Mouse (Mus musculus): Measurements from ENCODE around the gene Gm20388.

Gene Gm20388

DNA sequence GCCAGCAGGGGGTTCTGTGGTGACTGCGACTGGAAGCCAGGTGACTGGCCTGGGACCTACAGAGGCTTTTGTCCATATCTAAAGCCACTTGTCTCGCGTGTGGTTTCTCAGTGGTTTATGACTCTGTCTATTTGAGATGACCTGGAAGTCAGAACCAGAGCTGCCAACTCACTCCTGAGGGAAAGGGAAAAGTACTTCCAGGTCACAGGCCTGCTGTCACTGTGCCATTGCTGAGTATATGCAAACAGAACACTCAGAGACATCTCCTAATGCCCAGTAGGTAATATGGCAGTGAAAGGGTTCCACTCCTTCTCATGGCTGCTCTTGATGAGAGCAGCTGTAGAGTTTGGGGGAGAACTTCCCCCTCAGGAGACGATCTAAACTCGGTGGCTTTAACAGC is 2088.6 kb downstream of the Gm20388 start:
- DNase-seq (ENCODE audit: inconsistent ontology term): no peak

- DNase-seq (ENCODE audit: inconsistent ontology term): no peak
Observed at GRCm38 (mm10) chr8:122001339-122002115, 2090.9 kb downstream of the Gm20388 start.

- DNase-seq (ENCODE audit: inconsistent ontology term): no peak
Observed at GRCm38 (mm10) chr8:122003646-122004045, 2093.0 kb downstream of the Gm20388 start.

GRCm38 (mm10) chr8:122004131-122004530 is 2093.5 kb downstream of the Gm20388 start:
- no peak for DNase-seq (ENCODE audit: inconsistent ontology term)

DNA sequence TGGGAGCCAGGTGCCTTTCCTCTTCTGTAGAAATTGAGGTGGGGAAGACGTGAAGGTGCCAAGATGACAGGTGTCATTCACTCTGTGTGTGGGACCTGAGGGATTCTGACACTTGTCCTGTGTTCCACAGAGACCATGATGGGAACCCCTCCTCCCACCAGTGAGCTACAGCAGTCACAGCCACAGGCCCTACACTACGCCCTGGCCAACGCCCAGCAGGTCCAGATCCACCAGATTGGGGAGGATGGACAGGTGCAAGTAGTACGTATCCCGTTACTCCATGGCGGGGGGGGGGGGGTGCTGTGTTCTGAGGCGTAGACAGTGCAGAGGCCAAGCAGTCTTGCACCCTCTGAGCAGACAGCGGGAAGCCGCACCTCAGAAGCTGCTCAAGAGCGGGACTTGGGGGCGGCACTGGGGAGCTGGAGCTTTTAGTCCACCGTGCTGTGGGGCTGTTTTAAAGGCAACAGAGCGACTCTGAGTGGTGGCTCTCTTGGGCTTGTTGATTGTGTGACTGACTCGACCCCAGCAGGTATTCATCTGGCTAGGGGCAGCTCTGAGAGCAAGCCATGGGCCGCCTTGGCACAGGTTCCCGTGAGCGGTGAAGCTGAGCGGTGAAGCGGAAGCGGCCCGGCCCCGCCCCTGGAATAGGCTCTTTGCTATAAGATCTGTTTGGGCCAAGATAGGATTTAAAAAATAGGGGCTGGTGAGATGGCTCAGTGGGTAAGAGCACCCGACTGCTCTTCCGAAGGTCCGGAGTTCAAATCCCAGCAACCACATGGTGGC is 2095.0 kb downstream of the Gm20388 start:
- DNase-seq (ENCODE audit: inconsistent ontology term): no peak

DNA sequence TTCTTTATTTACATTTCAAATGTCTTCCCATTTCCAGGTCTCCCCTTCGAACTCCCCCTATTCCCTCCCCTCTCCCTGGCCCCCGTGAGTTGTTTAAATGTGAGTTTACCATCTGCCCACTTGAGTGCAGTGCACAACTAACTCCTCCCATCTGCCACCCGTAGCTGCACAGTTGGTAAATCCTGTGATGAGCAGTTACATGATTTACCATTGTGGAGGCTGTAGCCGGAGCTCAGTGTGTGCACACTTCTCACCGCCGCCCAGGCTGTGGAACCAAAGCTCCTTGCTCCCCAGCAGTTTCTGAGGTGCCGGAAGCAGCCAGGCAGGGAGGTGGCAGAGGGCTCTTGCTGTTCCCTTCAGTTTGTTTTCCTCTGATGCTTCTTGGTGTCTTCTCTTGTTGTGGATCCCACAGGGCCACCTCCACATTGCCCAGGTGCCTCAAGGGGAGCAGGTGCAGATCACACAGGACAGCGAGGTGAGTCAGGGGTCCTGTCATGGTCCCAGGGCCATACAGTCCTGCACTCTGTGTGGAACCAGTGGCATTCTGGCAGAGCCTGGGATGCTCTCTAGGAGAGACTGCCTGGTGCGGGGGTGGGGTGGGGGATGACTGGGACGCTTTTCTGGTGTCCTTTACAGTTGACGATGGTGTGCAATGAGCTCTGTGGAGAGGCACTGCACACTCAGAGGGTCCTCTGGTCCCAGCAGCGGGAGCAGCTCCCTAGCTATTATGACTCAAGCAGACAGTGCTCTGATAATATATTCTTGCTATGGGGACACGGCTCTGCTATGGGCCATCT is 2096.2 kb downstream of the Gm20388 start:
- no peak for DNase-seq (ENCODE audit: inconsistent ontology term)

GRCm38 (mm10) chr8:122008395-122008794 is 2097.8 kb downstream of the Gm20388 start:
- DNase-seq (ENCODE audit: inconsistent ontology term): no peak

GRCm38 (mm10) chr8:122010638-122011037 is 2100.0 kb downstream of the Gm20388 start:
- no peak for DNase-seq (ENCODE audit: inconsistent ontology term)

DNA sequence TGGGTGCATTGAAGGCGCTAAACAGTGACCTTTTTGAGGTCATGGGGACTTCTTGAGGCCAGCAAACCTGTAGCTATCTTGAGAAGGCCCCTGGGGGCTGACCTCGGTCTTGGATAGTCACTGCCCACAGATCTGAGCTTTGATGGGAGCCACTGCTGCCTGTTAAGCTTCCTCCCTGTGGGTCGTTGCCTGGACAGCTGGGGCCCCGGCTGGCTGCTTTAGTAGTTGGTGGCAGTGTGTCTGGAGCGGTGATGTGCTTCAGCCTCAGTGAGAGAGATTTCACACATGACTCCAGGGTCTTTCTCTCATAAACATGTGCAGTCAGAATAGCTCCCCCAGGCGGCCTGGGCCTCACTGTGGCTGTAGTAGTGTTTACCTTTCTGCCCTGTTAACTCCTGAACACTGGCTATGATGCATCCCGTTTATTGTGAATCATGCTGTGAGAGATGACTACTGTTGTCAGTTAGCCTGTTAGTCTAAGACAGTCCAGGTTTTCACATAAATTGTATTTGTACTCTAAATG is 2100.5 kb downstream of the Gm20388 start:
- DNase-seq (ENCODE audit: inconsistent ontology term): peak; percentile 41

GRCm38 (mm10) chr8:122014606-122015005 is 2104.0 kb downstream of the Gm20388 start:
- no peak for DNase-seq (ENCODE audit: inconsistent ontology term)

DNA sequence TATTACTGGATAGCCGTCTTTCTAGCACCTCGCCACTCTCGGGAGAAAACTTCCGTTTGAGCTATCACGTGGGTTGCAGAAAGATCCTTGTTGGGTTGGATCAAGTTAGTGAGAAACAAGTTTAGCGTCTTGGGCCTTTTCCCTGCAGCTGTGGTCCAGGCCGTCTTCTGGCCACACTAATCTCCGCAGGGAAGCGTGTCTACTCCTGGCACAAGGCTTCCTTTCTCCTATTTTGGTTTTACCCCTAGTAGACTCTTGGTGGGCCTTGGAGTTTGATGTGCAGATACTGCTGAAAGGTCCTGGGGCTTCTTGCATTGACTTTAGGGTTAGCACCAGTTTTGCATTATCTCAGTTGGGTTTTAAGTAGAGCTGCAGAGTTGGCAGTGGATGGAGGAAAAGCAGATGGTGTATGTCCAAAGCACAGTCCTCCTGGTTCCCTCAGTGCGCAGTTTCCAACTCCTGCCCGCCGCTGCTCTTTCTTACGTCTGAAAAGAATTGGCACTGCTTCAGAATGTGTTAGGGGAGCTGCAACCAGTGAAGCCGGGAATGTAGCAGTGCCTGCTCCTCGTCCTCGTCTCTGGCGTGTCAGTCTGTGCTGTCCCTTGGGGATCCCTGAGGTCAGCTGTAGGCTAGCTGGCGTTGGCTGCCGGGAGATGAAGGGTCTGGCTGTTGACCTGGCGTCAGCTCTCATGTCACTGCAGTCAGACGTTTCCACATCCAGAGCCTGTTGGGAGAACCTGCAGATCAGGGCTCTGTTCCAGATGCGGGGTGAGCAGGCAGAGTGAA is 2107.6 kb downstream of the Gm20388 start:
- DNase-seq (ENCODE audit: inconsistent ontology term): no peak

DNA sequence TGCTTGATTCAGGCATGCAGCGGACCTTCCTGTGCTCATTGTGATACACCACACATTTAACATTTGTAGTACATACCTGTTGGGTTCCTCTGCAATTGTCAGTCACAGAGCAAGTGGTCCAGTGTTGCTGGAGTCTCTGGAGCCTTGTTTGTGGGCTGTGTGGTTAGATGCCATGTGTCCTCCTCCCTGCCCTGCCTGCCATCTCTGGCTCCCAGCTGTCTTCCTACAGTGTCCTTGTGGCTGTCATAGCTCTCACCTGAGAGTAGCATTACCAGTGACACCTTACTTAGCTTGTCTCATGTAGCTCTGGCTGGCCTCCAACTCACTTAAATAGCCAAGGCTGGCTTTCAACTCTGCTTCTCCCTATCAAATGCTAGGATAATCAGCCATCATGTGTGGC is 2108.5 kb downstream of the Gm20388 start:
- no peak for DNase-seq (ENCODE audit: inconsistent ontology term)

- no peak for DNase-seq (ENCODE audit: inconsistent ontology term)
Observed at GRCm38 (mm10) chr8:122020050-122020771, 2109.6 kb downstream of the Gm20388 start.

GRCm38 (mm10) chr8:122021725-122022124 is 2111.1 kb downstream of the Gm20388 start:
- DNase-seq (ENCODE audit: inconsistent ontology term): no peak

DNA sequence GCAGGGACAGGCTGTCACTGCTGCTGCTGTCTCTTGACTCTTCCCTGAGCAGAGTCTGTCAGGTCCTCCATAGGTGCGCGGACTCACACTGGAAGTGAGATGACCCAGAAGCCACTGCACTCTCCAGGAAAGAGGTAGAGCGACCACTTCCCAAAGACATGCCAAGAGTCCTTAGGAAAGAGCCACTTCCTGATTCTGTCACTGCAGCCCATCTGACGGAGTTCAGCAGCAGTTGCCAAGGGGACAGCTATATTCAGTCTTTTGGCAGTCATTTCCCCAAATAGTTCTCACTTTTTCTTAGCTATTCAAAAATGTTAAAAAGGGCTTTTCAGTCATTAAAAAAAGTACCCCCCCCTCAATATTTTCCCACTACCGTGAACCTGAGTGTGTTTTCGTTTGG is 2111.6 kb downstream of the Gm20388 start:
- DNase-seq (ENCODE audit: inconsistent ontology term): no peak

GRCm38 (mm10) chr8:122022705-122023104 is 2112.1 kb downstream of the Gm20388 start:
- no peak for DNase-seq (ENCODE audit: inconsistent ontology term)

DNA sequence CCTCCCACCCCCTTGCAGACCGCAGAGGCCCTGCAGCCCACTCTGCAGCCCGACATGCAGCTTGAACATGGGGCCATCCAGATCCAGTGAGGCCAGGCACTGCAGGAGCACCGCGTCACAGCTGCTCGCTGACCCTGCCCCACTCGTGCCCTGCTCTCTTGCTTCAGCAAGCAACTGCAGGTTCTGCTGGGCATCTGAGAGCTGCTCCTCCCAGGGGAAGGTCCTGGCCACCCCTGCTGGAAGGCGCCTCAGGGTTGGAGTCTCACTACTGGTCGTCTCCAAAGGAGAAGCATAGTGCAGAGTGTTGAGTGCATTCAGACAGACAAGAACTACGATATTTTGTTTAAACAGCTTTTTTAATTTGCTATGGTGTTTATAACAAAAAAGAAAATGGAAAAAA is 2114.9 kb downstream of the Gm20388 start:
- no peak for DNase-seq (ENCODE audit: inconsistent ontology term)

GRCm38 (mm10) chr8:122028116-122028515 is 2117.5 kb downstream of the Gm20388 start:
- no peak for DNase-seq (ENCODE audit: inconsistent ontology term)

- no peak for DNase-seq (ENCODE audit: inconsistent ontology term)
Observed at GRCm38 (mm10) chr8:122030965-122031364, 2120.3 kb downstream of the Gm20388 start.

DNA sequence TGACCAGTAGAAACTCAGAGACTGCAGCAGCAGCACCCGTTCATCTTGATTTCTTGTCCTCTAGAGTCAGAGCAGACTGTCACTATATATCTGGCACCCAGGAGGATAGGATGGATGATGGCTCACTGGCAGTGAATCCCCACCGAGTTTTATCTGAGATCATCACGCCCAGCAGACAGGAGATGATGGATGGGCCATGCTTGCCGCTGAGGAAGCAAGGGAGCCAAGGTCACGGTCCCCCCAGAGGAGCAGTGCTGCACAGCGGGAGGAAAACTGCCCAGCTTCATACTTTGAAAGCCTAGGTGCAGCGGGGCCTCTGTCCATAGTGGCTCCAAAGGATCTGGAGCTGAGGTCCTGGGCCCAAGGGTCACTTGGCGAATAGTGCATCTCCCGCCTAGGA is 2122.1 kb downstream of the Gm20388 start:
- no peak for DNase-seq (ENCODE audit: inconsistent ontology term)

DNA sequence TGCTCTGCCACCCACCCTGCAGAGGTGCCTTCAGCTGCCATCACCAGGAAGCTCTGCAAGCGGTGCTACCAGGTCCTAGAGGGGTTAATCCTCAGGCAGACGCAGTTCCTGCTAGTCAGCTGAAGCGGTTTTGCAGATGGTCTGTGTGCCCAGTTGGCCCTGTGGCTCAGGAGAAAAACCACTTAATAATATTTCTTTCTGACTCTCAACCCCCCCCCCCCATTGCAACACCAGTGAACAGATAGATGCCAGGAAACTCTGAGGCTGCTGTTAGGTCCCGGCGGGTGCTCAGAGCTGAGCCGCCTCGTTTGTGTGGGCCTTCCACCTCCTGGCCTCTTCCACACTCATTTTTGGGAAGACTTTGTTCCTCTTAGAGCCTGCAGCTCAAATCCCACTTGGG is 2124.9 kb downstream of the Gm20388 start:
- no peak for DNase-seq (ENCODE audit: inconsistent ontology term)

Measured in Muller cell, postnatal 12 days (primary cell).